Mouse (Mus musculus): Measurements from ENCODE around the gene Aunip.

GRCm38 (mm10) chr4:134483696-134484095 is 27.1 kb upstream of the Aunip start:
- TF ChIP-seq TAL1 (conservative IDR thresholded peaks at IDR 0.05; ENCODE audit: low read depth, low read length), result no peak
- no peak for TF ChIP-seq CTCF (IDR thresholded peaks at IDR 0.05; ENCODE audit: low read depth, low read length)

All from G1E (cell line).